ENCODE assay signal across 27 mouse cellular contexts in genomic region chr4:99151434-99151833, GRCm38 (mm10). TPM values are rescaled to one million over a fixed set of nuclear protein-coding genes. Genes with fewer than 3 reads are reported as not detected.
DNase-seq lines count a peak whose midpoint lies in the region; ATAC-seq and TF ChIP-seq lines count a peak whose summit lies in the region.
"Had no signal": no experiment of that assay in that cellular context is flagged by ENCODE, and none has a peak within 500 bp of the region (broad histone marks: within the 10 kb centered on the region; RNA-seq: fewer than 3 reads in every experiment).

No protein-coding gene starts in this region.

- H3K27me3 ChIP-seq in forebrain, embryonic 10.5 days (ENCODE audit: poor library complexity, severe bottlenecking) = peaks cover 28% of the 10 kb centered on the region
- no peaks in the 10 kb centered on the region; the same call in 1 of the 2 replicates for H3K27me3 ChIP-seq in forebrain, embryonic 11.5 days (ENCODE audit: control insufficient read depth, insufficient read depth, low read length)
- H3K27me3 ChIP-seq in kidney, postnatal 0 days (ENCODE audit: insufficient read depth, low read length) = no peaks in the 10 kb centered on the region
- H3K27me3 ChIP-seq in intestine, embryonic 15.5 days (replicated peaks) = no peaks in the 10 kb centered on the region
- no peaks in the 10 kb centered on the region for H3K27me3 ChIP-seq in limb, embryonic 13.5 days
- peaks cover 16% of the 10 kb centered on the region for H3K27me3 ChIP-seq in midbrain, embryonic 10.5 days (ENCODE audit: low read depth, poor library complexity, severe bottlenecking)
- H3K27me3 ChIP-seq: limb, embryonic 15.5 days; midbrain, embryonic 15.5 days; neural tube, embryonic 13.5 days had no signal

- WGBS in forebrain, embryonic 10.5 days = 93% methylated on average over 4 of the region's 4 CpGs
- 93% methylated on average over 4 of the region's 4 CpGs for WGBS in forebrain, embryonic 11.5 days
- WGBS in kidney, postnatal 0 days = 82% methylated on average over 4 of the region's 4 CpGs
- 80% methylated on average over 4 of the region's 4 CpGs for WGBS in intestine, embryonic 15.5 days
- 66% methylated on average over 4 of the region's 4 CpGs for WGBS in limb, embryonic 13.5 days
- WGBS in midbrain, embryonic 10.5 days = 92% methylated on average over 4 of the region's 4 CpGs

- no peak overlapping the region for H3K4me3 ChIP-seq in forebrain, embryonic 10.5 days
- no peak overlapping the region for H3K4me3 ChIP-seq in forebrain, embryonic 11.5 days (ENCODE audit: low read depth, low read length)
- H3K4me3 ChIP-seq in kidney, postnatal 0 days (replicated peaks; ENCODE audit: low read depth, low read length) = no peak overlapping the region
- H3K4me3 ChIP-seq in intestine, embryonic 15.5 days (replicated peaks) = no peak overlapping the region
- no peak overlapping the region for H3K4me3 ChIP-seq in limb, embryonic 13.5 days
- H3K4me3 ChIP-seq in midbrain, embryonic 10.5 days = no peak overlapping the region
- H3K4me3 ChIP-seq: heart, embryonic 15.5 days; limb, embryonic 15.5 days; midbrain, embryonic 15.5 days; neural tube, embryonic 13.5 days had no signal

- 0 out of 2 replicates have a peak overlapping the region, but pooled peaks have one; percentile 12 for H3K27ac ChIP-seq in forebrain, embryonic 10.5 days
- no peak overlapping the region for H3K27ac ChIP-seq in forebrain, embryonic 11.5 days (ENCODE audit: low read depth, low read length)
- H3K27ac ChIP-seq in kidney, postnatal 0 days = peak overlapping the region; percentile 60
- H3K27ac ChIP-seq in intestine, embryonic 15.5 days = peak overlapping the region; percentile 82
- peak overlapping the region; percentile 44; the same call in 1 of the 2 replicates for H3K27ac ChIP-seq in limb, embryonic 13.5 days
- no peak overlapping the region for H3K27ac ChIP-seq in midbrain, embryonic 10.5 days (replicated peaks)
- H3K27ac ChIP-seq: heart, embryonic 15.5 days; hindbrain, embryonic 14.5 days; liver, embryonic 14.5 days; midbrain, embryonic 15.5 days; neural tube, embryonic 13.5 days had no signal

- no peak for DNase-seq in forebrain, embryonic 10.5 days (ENCODE audit: extremely low spot score, low spot score)
- no peak for DNase-seq in forebrain, embryonic 11.5 days (ENCODE audit: low spot score)
- DNase-seq in kidney, postnatal 0 days (ENCODE audit: low spot score) = no peak
- no peak for DNase-seq in kidney, adult 8-10 months
- DNase-seq in midbrain, embryonic 10.5 days (ENCODE audit: low spot score) = no peak
- DNase-seq in adrenal gland, postnatal 14 days = no peak
- DNase-seq: adrenal gland, postnatal 10 days; cerebellum, adult 9-10 months; forebrain, postnatal 0 days; gastrocnemius, postnatal 36 days; heart, postnatal 36 days; layer of hippocampus, adult 9-11 months; lung, postnatal 4 days; retina, postnatal 1 day; right cerebral cortex, postnatal 25 days; thymus, adult 18-20 months; thymus, postnatal 36 days had no signal

- H3K9me3 ChIP-seq in forebrain, embryonic 10.5 days = no peaks in the 10 kb centered on the region
- no peaks in the 10 kb centered on the region for H3K9me3 ChIP-seq in forebrain, embryonic 11.5 days (ENCODE audit: control insufficient read depth, low read length)
- no peaks in the 10 kb centered on the region for H3K9me3 ChIP-seq in kidney, postnatal 0 days (replicated peaks; ENCODE audit: low read length)
- H3K9me3 ChIP-seq in intestine, embryonic 15.5 days = no peaks in the 10 kb centered on the region
- H3K9me3 ChIP-seq in limb, embryonic 13.5 days = no peaks in the 10 kb centered on the region
- no peaks in the 10 kb centered on the region for H3K9me3 ChIP-seq in midbrain, embryonic 10.5 days (replicated peaks)
- H3K9me3 ChIP-seq: heart, embryonic 15.5 days; limb, embryonic 15.5 days; midbrain, embryonic 15.5 days; neural tube, embryonic 13.5 days had no signal

- peaks cover 27% of the 10 kb centered on the region for H3K4me1 ChIP-seq in forebrain, embryonic 10.5 days
- 0 out of 2 replicates have a peak, but pooled peaks cover 3% of the 10 kb centered on the region for H3K4me1 ChIP-seq in forebrain, embryonic 11.5 days (replicated peaks; ENCODE audit: control insufficient read depth, insufficient read depth, low read length)
- no peaks in the 10 kb centered on the region for H3K4me1 ChIP-seq in kidney, postnatal 0 days (replicated peaks; ENCODE audit: insufficient read depth, low read length)
- peaks cover 3% of the 10 kb centered on the region; the same call in 1 of the 2 replicates for H3K4me1 ChIP-seq in intestine, embryonic 15.5 days (replicated peaks)
- H3K4me1 ChIP-seq in limb, embryonic 13.5 days = peaks cover 11% of the 10 kb centered on the region
- 0 out of 2 replicates have a peak, but pooled peaks cover 3% of the 10 kb centered on the region for H3K4me1 ChIP-seq in midbrain, embryonic 10.5 days
- H3K4me1 ChIP-seq: heart, embryonic 15.5 days; midbrain, embryonic 15.5 days; neural tube, embryonic 13.5 days had no signal

- no peak overlapping the region for H3K4me2 ChIP-seq in forebrain, embryonic 11.5 days (ENCODE audit: low read depth, low read length, severe bottlenecking)
- H3K4me2 ChIP-seq in kidney, postnatal 0 days (ENCODE audit: low read length) = no peak overlapping the region
- no peak overlapping the region for H3K4me2 ChIP-seq in intestine, embryonic 15.5 days (replicated peaks)
- H3K4me2 ChIP-seq in limb, embryonic 13.5 days (replicated peaks) = no peak overlapping the region
- H3K4me2 ChIP-seq: heart, embryonic 15.5 days; hindbrain, embryonic 14.5 days; limb, embryonic 15.5 days; midbrain, embryonic 15.5 days; neural tube, embryonic 13.5 days had no signal

- H3K36me3 ChIP-seq in forebrain, embryonic 10.5 days (replicated peaks) = no peaks in the 10 kb centered on the region
- H3K36me3 ChIP-seq in forebrain, embryonic 11.5 days (ENCODE audit: control insufficient read depth, insufficient read depth, low read length) = no peaks in the 10 kb centered on the region
- H3K36me3 ChIP-seq in kidney, postnatal 0 days (ENCODE audit: insufficient read depth, low read length) = no peaks in the 10 kb centered on the region
- no peaks in the 10 kb centered on the region for H3K36me3 ChIP-seq in intestine, embryonic 15.5 days
- H3K36me3 ChIP-seq in limb, embryonic 13.5 days = no peaks in the 10 kb centered on the region
- no peaks in the 10 kb centered on the region for H3K36me3 ChIP-seq in midbrain, embryonic 10.5 days
- H3K36me3 ChIP-seq: heart, embryonic 15.5 days; limb, embryonic 15.5 days; midbrain, embryonic 15.5 days; neural tube, embryonic 13.5 days had no signal

- no peak overlapping the region for H3K9ac ChIP-seq in forebrain, embryonic 11.5 days (ENCODE audit: low read length)
- no peak overlapping the region for H3K9ac ChIP-seq in kidney, postnatal 0 days (ENCODE audit: low read depth, low read length)
- H3K9ac ChIP-seq in intestine, embryonic 15.5 days = no peak overlapping the region
- H3K9ac ChIP-seq in limb, embryonic 13.5 days = no peak overlapping the region
- H3K9ac ChIP-seq: forebrain, postnatal 0 days; heart, embryonic 15.5 days; hindbrain, embryonic 14.5 days; limb, embryonic 15.5 days; liver, embryonic 14.5 days; midbrain, embryonic 15.5 days; neural tube, embryonic 13.5 days had no signal

- TF ChIP-seq CTCF in kidney, postnatal 0 days (IDR thresholded peaks at IDR 0.05; ENCODE audit: low read depth) = no peak

- no peak for ATAC-seq in forebrain, embryonic 11.5 days (replicated peaks; ENCODE audit: low FRiP score)
- no peak for ATAC-seq in kidney, postnatal 0 days (replicated peaks; ENCODE audit: low FRiP score, low read depth)
- ATAC-seq in intestine, embryonic 15.5 days = no peak
- no peak for ATAC-seq in limb, embryonic 13.5 days (ENCODE audit: low FRiP score, low read depth)
- ATAC-seq: activated CD4-positive, CD25-positive, alpha-beta regulatory T cell, adult 4 months; forebrain, postnatal 0 days; inflammation-experienced regulatory T-cells, adult 6 months; midbrain, embryonic 15.5 days had no signal

RNA-seq across cellular contexts. Expression of gene Dock7, which starts 30.7 kb away (rescaled TPM):
- 73.5 and 74.2 TPM in 2 replicates for polyA plus RNA-seq in forebrain, embryonic 10.5 days (2016; fragmentation: Nextera tagmentation; extraction: Ambion mirVana)
- 102 and 108 TPM in 2 replicates for polyA plus RNA-seq in forebrain, embryonic 11.5 days (2014; fragmentation: Nextera tagmentation; extraction: Ambion mirVana)
- 38.9 and 39.6 TPM in 2 replicates for polyA plus RNA-seq in kidney, postnatal 0 days (2015; fragmentation: Nextera tagmentation; extraction: Ambion mirVana)
- 41.6 and 42.2 TPM in 2 replicates for polyA plus RNA-seq in intestine, embryonic 15.5 days (2015; fragmentation: Nextera tagmentation; extraction: Ambion mirVana)
- 67.1 and 70.4 TPM in 2 replicates for polyA plus RNA-seq in limb, embryonic 13.5 days (2015; fragmentation: Nextera tagmentation; extraction: Ambion mirVana)
- 64.5 and 81.5 TPM in 2 replicates for polyA plus RNA-seq in midbrain, embryonic 10.5 days (2016; fragmentation: Nextera tagmentation; extraction: Ambion mirVana)
- 39.6 and 43.3 TPM in 2 replicates for total RNA-seq in adrenal gland, postnatal 14 days (2021)

RNA-seq across cellular contexts. Expression of gene Atg4c, which starts 42.3 kb away (rescaled TPM):
- polyA plus RNA-seq in forebrain, embryonic 10.5 days (2016; fragmentation: Nextera tagmentation; extraction: Ambion mirVana) = 12.6 and 14.2 TPM in 2 replicates
- 12.0 and 12.6 TPM in 2 replicates for polyA plus RNA-seq in forebrain, embryonic 11.5 days (2014; fragmentation: Nextera tagmentation; extraction: Ambion mirVana)
- 13.1 and 14.7 TPM in 2 replicates for polyA plus RNA-seq in kidney, postnatal 0 days (2015; fragmentation: Nextera tagmentation; extraction: Ambion mirVana)
- polyA plus RNA-seq in intestine, embryonic 15.5 days (2015; fragmentation: Nextera tagmentation; extraction: Ambion mirVana) = 14.4 and 14.6 TPM in 2 replicates
- 16.1 and 18.5 TPM in 2 replicates for polyA plus RNA-seq in limb, embryonic 13.5 days (2015; fragmentation: Nextera tagmentation; extraction: Ambion mirVana)
- 11.6 and 15.2 TPM in 2 replicates for polyA plus RNA-seq in midbrain, embryonic 10.5 days (2016; fragmentation: Nextera tagmentation; extraction: Ambion mirVana)
- 13.8 and 14.0 TPM in 2 replicates for total RNA-seq in adrenal gland, postnatal 14 days (2021)

Comparison
In these comparisons a context has a peak if more than half of its experiments do, and no peak if none do; other contexts are left out.
1. H3K27ac ChIP-seq: peak in forebrain, embryonic 10.5 days (single experiment), kidney, postnatal 0 days (single experiment), intestine, embryonic 15.5 days (single experiment) and limb, embryonic 13.5 days (single experiment); none in forebrain, embryonic 11.5 days (single experiment) and midbrain, embryonic 10.5 days (single experiment).